Mouse (Mus musculus): ENCODE measurements at regions not wholly inside any gene's neighbourhood (a gene's known extent, or its start where the extent isn't known, plus 50 kb on each side); places are given as distances from the start of the nearest gene placed in this dataset.

GRCm38 (mm10) chr13:35469361-35470198 lies 190.1 kb upstream of the Cdyl start:
- DNase-seq (ENCODE audit: low read depth, low spot score): no peak

GRCm38 (mm10) chr13:35478226-35478625 lies 181.4 kb upstream of the Cdyl start:
- no peak for DNase-seq (ENCODE audit: low read depth, low spot score)

GRCm38 (mm10) chr13:35482340-35482739 lies 177.3 kb upstream of the Cdyl start:
- DNase-seq (ENCODE audit: low read depth, low spot score): no peak

GRCm38 (mm10) chr13:35486125-35486524 lies 173.5 kb upstream of the Cdyl start:
- peak; percentile 4 for DNase-seq (ENCODE audit: low read depth, low spot score)

GRCm38 (mm10) chr13:35499776-35500175 lies 159.9 kb upstream of the Cdyl start:
- DNase-seq (ENCODE audit: low read depth, low spot score): no peak

- no peak for DNase-seq (ENCODE audit: low read depth, low spot score)
These were observed 158.7 kb upstream of the Cdyl start for GRCm38 (mm10) chr13:35500891-35501290.

- DNase-seq (ENCODE audit: low read depth, low spot score): no peak
These were observed 158.1 kb upstream of the Cdyl start for GRCm38 (mm10) chr13:35501351-35502146.

GRCm38 (mm10) chr13:35502147-35502522 lies 157.5 kb upstream of the Cdyl start:
- no peak for DNase-seq (ENCODE audit: low read depth, low spot score)

GRCm38 (mm10) chr13:35503362-35503821 lies 156.2 kb upstream of the Cdyl start:
- no peak for DNase-seq (ENCODE audit: low read depth, low spot score)

- no peak for DNase-seq (ENCODE audit: low read depth, low spot score)
These were observed 152.4 kb upstream of the Cdyl start for GRCm38 (mm10) chr13:35507195-35507594.

GRCm38 (mm10) chr13:35512029-35512507 lies 147.6 kb upstream of the Cdyl start:
- no peak for DNase-seq (ENCODE audit: low read depth, low spot score)

- DNase-seq (ENCODE audit: low read depth, low spot score): no peak
These were observed 146.5 kb upstream of the Cdyl start for GRCm38 (mm10) chr13:35513120-35513519.

GRCm38 (mm10) chr13:35515291-35515690 lies 144.3 kb upstream of the Cdyl start:
- DNase-seq (ENCODE audit: low read depth, low spot score): peak; percentile 7

- no peak for DNase-seq (ENCODE audit: low read depth, low spot score)
These were observed 141.9 kb upstream of the Cdyl start for GRCm38 (mm10) chr13:35517692-35518091.

GRCm38 (mm10) chr13:35522272-35522671 lies 137.4 kb upstream of the Cdyl start:
- no peak for DNase-seq (ENCODE audit: low read depth, low spot score)

- no peak for DNase-seq (ENCODE audit: low read depth, low spot score)
These were observed 130.1 kb upstream of the Cdyl start for GRCm38 (mm10) chr13:35529577-35529976.

- DNase-seq (ENCODE audit: low read depth, low spot score): no peak
These were observed 122.5 kb upstream of the Cdyl start for GRCm38 (mm10) chr13:35537106-35537505.

GRCm38 (mm10) chr13:35537936-35538335 lies 121.7 kb upstream of the Cdyl start:
- DNase-seq (ENCODE audit: low read depth, low spot score): no peak

- DNase-seq (ENCODE audit: low read depth, low spot score): no peak
These were observed 119.2 kb upstream of the Cdyl start for GRCm38 (mm10) chr13:35540433-35540832.

- DNase-seq (ENCODE audit: low read depth, low spot score): no peak
These were observed 118.6 kb upstream of the Cdyl start for GRCm38 (mm10) chr13:35541053-35541452.

GRCm38 (mm10) chr13:35564006-35564405 lies 95.6 kb upstream of the Cdyl start:
- DNase-seq (ENCODE audit: low read depth, low spot score): no peak

- peak; percentile 74 for DNase-seq (ENCODE audit: low read depth, low spot score)
These were observed 78.0 kb upstream of the Cdyl start for GRCm38 (mm10) chr13:35581616-35582015.

- no peak for DNase-seq (ENCODE audit: low read depth, low spot score)
These were observed 61.6 kb upstream of the Cdyl start for GRCm38 (mm10) chr13:35598003-35598402.
